Mouse (Mus musculus): ENCODE measurements around the gene Psme2. TPM values are rescaled to one million over a fixed set of nuclear protein-coding genes. Genes with fewer than 3 reads are reported as not detected.
A peak's percentile ranks its signal among the peaks of the same experiment; 100 is the strongest.

Gene Psme2
- polyA plus RNA-seq, 1 experiment from 2014 or later = 222 TPM

DNA sequence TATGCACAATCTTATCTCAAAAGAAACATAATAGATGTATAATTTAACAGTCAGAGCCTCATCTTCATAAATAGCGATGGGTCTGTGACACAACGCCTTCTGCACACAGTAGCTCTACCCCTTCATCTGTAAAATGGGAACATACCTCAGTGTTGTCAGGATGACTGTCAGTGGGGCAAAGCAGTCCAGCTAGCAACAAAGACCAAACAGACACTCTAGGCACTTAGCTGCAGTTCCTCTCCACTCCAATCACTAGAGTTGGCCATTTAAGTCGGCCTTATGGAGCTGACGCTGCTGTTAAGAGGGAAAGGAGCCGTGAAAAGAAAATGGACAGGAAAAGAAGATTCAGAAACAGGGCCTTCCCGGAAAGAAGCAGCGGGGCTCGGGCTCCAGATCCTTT lies 39.1 kb downstream of the Psme2 start:
- Histone ChIP-seq H3K9me3 (ENCODE audit: low read length) (no peaks in the 10 kb centered on the region), H3K27me3 (ENCODE audit: insufficient read depth, low read length) (no peaks in the 10 kb centered on the region), H3K4me1 (ENCODE audit: insufficient read depth) (peaks cover 5% of the 10 kb centered on the region), H3K4me2 (ENCODE audit: low read depth, low read length) (no peak overlapping the region), H3K4me3 (ENCODE audit: low read depth, low read length) (no peak overlapping the region), H3K27ac (ENCODE audit: low read depth) (no peak overlapping the region), H3K36me3 (replicated peaks; ENCODE audit: insufficient read depth, low read length) (peaks cover 34% of the 10 kb centered on the region), H3K9ac (replicated peaks) (no peak overlapping the region)
- DNase-seq = no peak
- no peak for TF ChIP-seq CTCF (IDR thresholded peaks at IDR 0.05; ENCODE audit: low read depth)
- no peak for TF ChIP-seq EP300 (IDR thresholded peaks at IDR 0.05; ENCODE audit: low read depth)
- ATAC-seq = no peak
- 89% methylated on average over 8 of the region's 8 CpGs for WGBS (ENCODE audit: insufficient replicate concordance)

DNA sequence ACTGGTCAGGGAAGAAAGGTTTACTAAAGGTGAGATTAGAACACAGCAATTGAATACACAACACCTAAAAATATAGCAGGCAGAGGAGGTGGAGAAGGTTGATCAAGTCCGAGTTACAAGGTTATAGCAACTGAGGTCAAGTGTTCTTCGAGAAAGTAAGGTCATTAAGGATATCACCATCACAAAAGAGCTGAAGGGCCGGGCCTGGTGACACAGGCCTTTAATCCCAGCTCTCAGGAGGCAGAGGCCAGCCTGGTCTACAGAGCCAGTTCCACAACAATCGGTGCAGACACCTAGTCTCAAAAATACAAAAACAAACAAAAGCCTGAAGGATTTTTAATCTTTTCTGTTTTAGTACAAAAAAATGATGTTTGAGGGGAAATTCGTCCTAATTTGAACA lies 39.6 kb downstream of the Psme2 start:
- TF ChIP-seq EP300 (IDR thresholded peaks at IDR 0.05; ENCODE audit: low read depth) (no peak), CTCF (IDR thresholded peaks at IDR 0.05; ENCODE audit: low read depth) (no peak)
- Histone ChIP-seq H3K4me1 (ENCODE audit: insufficient read depth) (peaks cover under 1% of the 10 kb centered on the region; the same call in 1 of the 2 replicates), H3K9ac (replicated peaks) (no peak overlapping the region), H3K4me3 (ENCODE audit: low read depth, low read length) (no peak overlapping the region), H3K4me2 (ENCODE audit: low read depth, low read length) (no peak overlapping the region), H3K9me3 (ENCODE audit: low read length) (no peaks in the 10 kb centered on the region), H3K27me3 (ENCODE audit: insufficient read depth, low read length) (no peaks in the 10 kb centered on the region), H3K36me3 (replicated peaks; ENCODE audit: insufficient read depth, low read length) (peaks cover 37% of the 10 kb centered on the region), H3K27ac (ENCODE audit: low read depth) (no peak overlapping the region)
- 72% methylated on average over 5 of the region's 5 CpGs for WGBS (ENCODE audit: insufficient replicate concordance)
- DNase-seq = no peak
- no peak for ATAC-seq

- ATAC-seq (no peak), DNase-seq (no peak)
- TF ChIP-seq CTCF (IDR thresholded peaks at IDR 0.05; ENCODE audit: low read depth) (no peak), EP300 (IDR thresholded peaks at IDR 0.05; ENCODE audit: low read depth) (no peak)
- Histone ChIP-seq H3K9me3 (ENCODE audit: low read length) (no peaks in the 10 kb centered on the region), H3K4me1 (ENCODE audit: insufficient read depth) (no peaks in the 10 kb centered on the region), H3K9ac (replicated peaks) (no peak overlapping the region), H3K36me3 (replicated peaks; ENCODE audit: insufficient read depth, low read length) (peaks cover 47% of the 10 kb centered on the region), H3K4me3 (ENCODE audit: low read depth, low read length) (no peak overlapping the region), H3K4me2 (ENCODE audit: low read depth, low read length) (no peak overlapping the region), H3K27me3 (ENCODE audit: insufficient read depth, low read length) (no peaks in the 10 kb centered on the region), H3K27ac (ENCODE audit: low read depth) (no peak overlapping the region)
- WGBS (ENCODE audit: insufficient replicate concordance) = 91% methylated on average over 6 of the region's 6 CpGs
These were observed 40.7 kb downstream of the Psme2 start for GRCm38 (mm10) chr14:55550191-55550590.

DNA sequence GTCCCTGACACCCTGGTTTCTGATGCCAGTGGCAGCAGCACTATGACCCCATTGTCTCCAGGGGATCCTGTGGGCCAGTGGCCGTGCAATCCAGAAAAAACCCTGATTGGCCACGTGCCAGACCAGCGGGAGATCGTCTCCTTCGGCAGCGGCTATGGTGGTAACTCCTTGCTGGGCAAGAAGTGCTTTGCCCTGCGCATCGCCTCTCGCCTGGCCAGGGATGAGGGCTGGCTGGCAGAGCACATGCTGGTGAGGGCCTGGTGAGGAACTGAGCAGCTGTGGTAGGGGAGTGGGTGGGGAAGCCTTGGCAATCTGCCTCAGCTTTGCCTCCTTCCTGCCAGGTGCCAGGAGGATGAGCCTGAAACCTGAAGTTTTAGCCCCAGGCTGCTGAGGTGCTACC lies 46.6 kb downstream of the Psme2 start:
- WGBS (ENCODE audit: insufficient replicate concordance) = 94% methylated on average over 9 of the region's 9 CpGs
- peaks cover 63% of the 10 kb centered on the region for H3K36me3 ChIP-seq (replicated peaks; ENCODE audit: insufficient read depth, low read length)
- no peak overlapping the region for H3K27ac ChIP-seq (ENCODE audit: low read depth)
- ATAC-seq (no peak), DNase-seq (no peak)
- H3K4me1 ChIP-seq (ENCODE audit: insufficient read depth) = peaks cover 19% of the 10 kb centered on the region
- no peak overlapping the region for H3K4me2 ChIP-seq (ENCODE audit: low read depth, low read length)
- no peak overlapping the region for H3K4me3 ChIP-seq (ENCODE audit: low read depth, low read length)
- TF ChIP-seq CTCF (IDR thresholded peaks at IDR 0.05; ENCODE audit: low read depth) (no peak), EP300 (IDR thresholded peaks at IDR 0.05; ENCODE audit: low read depth) (no peak)
- no peaks in the 10 kb centered on the region for H3K27me3 ChIP-seq (ENCODE audit: insufficient read depth, low read length)
- no peaks in the 10 kb centered on the region for H3K9me3 ChIP-seq (ENCODE audit: low read length)
- H3K9ac ChIP-seq (replicated peaks) = no peak overlapping the region

DNA sequence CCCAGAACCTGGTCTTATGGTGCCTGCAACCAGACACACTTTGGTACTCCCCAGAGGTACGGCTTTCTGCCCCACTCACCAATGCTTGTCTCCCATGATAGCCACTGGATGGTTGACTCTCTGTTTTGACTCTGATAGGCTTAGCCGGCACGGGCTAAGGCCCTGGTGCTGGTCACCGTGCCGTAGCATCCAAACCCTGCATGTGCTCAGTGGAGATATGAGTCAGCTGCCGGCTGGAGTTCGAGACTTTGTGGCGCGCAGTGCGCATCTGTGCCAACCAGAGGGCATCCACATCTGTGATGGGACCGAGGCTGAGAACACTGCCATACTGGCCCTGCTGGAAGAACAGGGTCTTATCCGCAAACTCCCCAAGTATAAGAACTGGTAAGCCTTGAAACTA lies 48.6 kb downstream of the Psme2 start:
- H3K4me3 ChIP-seq (ENCODE audit: low read depth, low read length) = 0 out of 2 replicates have a peak overlapping the region, but pooled peaks have one; percentile 78
- peak; percentile 67 for ATAC-seq
- no peaks in the 10 kb centered on the region for H3K27me3 ChIP-seq (ENCODE audit: insufficient read depth, low read length)
- H3K4me1 ChIP-seq (ENCODE audit: insufficient read depth) = peaks cover 21% of the 10 kb centered on the region
- H3K9ac ChIP-seq (replicated peaks) = peak overlapping the region; percentile 83; the same call in 1 of the 2 replicates
- 74% methylated on average over 12 of the region's 12 CpGs for WGBS (ENCODE audit: insufficient replicate concordance)
- H3K4me2 ChIP-seq (ENCODE audit: low read depth, low read length) = peak overlapping the region; percentile 87
- H3K36me3 ChIP-seq (replicated peaks; ENCODE audit: insufficient read depth, low read length) = peaks cover 43% of the 10 kb centered on the region
- H3K9me3 ChIP-seq (ENCODE audit: low read length) = no peaks in the 10 kb centered on the region
- peak overlapping the region; percentile 89 for H3K27ac ChIP-seq (ENCODE audit: low read depth)
- DNase-seq = peak; percentile 62
- peak; percentile 35 for TF ChIP-seq CTCF (IDR thresholded peaks at IDR 0.05; ENCODE audit: low read depth)
- peak; percentile 61 for TF ChIP-seq EP300 (IDR thresholded peaks at IDR 0.05; ENCODE audit: low read depth)

GRCm38 (mm10) chr14:55540787-55541321 lies 50.1 kb downstream of the Psme2 start:
- Histone ChIP-seq H3K4me1 (ENCODE audit: insufficient read depth) (peaks cover 21% of the 10 kb centered on the region), H3K27ac (ENCODE audit: low read depth) (peak overlapping the region; percentile 89), H3K27me3 (ENCODE audit: insufficient read depth, low read length) (no peaks in the 10 kb centered on the region), H3K4me2 (ENCODE audit: low read depth, low read length) (peak overlapping the region; percentile 87), H3K36me3 (replicated peaks; ENCODE audit: insufficient read depth, low read length) (peaks cover 31% of the 10 kb centered on the region), H3K4me3 (ENCODE audit: low read depth, low read length) (peak overlapping the region; percentile 78), H3K9me3 (ENCODE audit: low read length) (no peaks in the 10 kb centered on the region), H3K9ac (replicated peaks) (peak overlapping the region; percentile 83)
- 7% methylated on average over 10 of the region's 10 CpGs for WGBS (ENCODE audit: insufficient replicate concordance)
- ATAC-seq (peak; percentile 50), DNase-seq (peak; percentile 84)
- TF ChIP-seq EP300 (IDR thresholded peaks at IDR 0.05; ENCODE audit: low read depth) (0 out of 2 replicates have a peak, but pooled peaks have one; percentile 22), CTCF (IDR thresholded peaks at IDR 0.05; ENCODE audit: low read depth) (no peak)

Measured in liver, postnatal 0 days (tissue).